Mouse (Mus musculus) heart, embryonic 14.5 days (tissue): ENCODE data around the gene Zfp945. TPM values are rescaled to one million over a fixed set of nuclear protein-coding genes. Genes with fewer than 3 reads are reported as not detected.
"Not testable (repeated sequence)": the region's sequence is repeated elsewhere in the genome, so short reads cannot be mapped to it uniquely, and the experiment has no call there.

Experiments
- ATAC-seq: fragments of 200-750 bp; cut with Nextera tagmentation; 2 replicates; pipeline ENCODE4 v1.8.0; 2017; ENCODE audit warnings: low read depth, moderate TSS enrichment; ENCODE audit not compliant: insufficient number of reproducible peaks, insufficient read depth, low FRiP score
- H3K27ac ChIP-seq, 2 experiments: fragments of 200-500 bp in 1 of 2; fragments of 300-500 bp in 1 of 2; sonication (generic) in 1 of 2; replicated peaks in 1 of 2; 2 replicates each; pipeline ENCODE4 v1.5.1; 2012 to 2014; ENCODE audit warnings: low read depth in 2 of 2, low read length in 2 of 2, control low read depth in 1 of 2, mild to moderate bottlenecking in 1 of 2, mixed read lengths in 1 of 2; ENCODE audit not compliant: control insufficient read depth in 1 of 2, insufficient read depth in 1 of 2
- H3K27me3 ChIP-seq: fragments of 300-500 bp; sonication (generic); 2 replicates; pipeline ENCODE4 v1.6.1; 2014; ENCODE audit warnings: mild to moderate bottlenecking, low read length, control low read depth; ENCODE audit not compliant: control insufficient read depth, insufficient read depth
- H3K36me3 ChIP-seq: fragments of 300-500 bp; sonication (generic); 2 replicates; pipeline ENCODE4 v1.6.1; 2014; ENCODE audit warnings: mild to moderate bottlenecking, control low read depth, low read length, mixed read lengths; ENCODE audit not compliant: control insufficient read depth, insufficient read depth
- H3K4me1 ChIP-seq, 2 experiments: fragments of 200-500 bp in 1 of 2; fragments of 300-500 bp in 1 of 2; sonication (generic) in 1 of 2; 2 replicates each; pipeline ENCODE4 v1.6.1; 2012 to 2014; ENCODE audit warnings: low read length in 2 of 2, control low read depth in 1 of 2, mixed read lengths in 1 of 2; ENCODE audit not compliant: control insufficient read depth in 2 of 2, insufficient read depth in 2 of 2
- H3K4me2 ChIP-seq: fragments of 300-500 bp; sonication (generic); 2 replicates; pipeline ENCODE4 v1.6.1; 2014; ENCODE audit warnings: mild to moderate bottlenecking, low read length
- H3K4me3 ChIP-seq, 2 experiments: fragments of 200-500 bp in 1 of 2; fragments of 300-500 bp in 1 of 2; sonication (generic) in 1 of 2; 2 replicates each; pipeline ENCODE4 v1.5.1; 2012 to 2014; ENCODE audit warnings: low read length in 2 of 2, mild to moderate bottlenecking in 2 of 2, control low read depth in 1 of 2, low read depth in 1 of 2, moderate library complexity in 1 of 2; ENCODE audit not compliant: control insufficient read depth in 1 of 2, insufficient read depth in 1 of 2
- H3K9ac ChIP-seq: fragments of 300-500 bp; sonication (generic); 2 replicates; pipeline ENCODE4 v1.6.1; 2014; ENCODE audit warnings: mild to moderate bottlenecking, low read length
- H3K9me3 ChIP-seq: fragments of 300-500 bp; sonication (generic); 2 replicates; pipeline ENCODE4 v1.6.1; 2016; ENCODE audit warnings: low read length, control low read depth; ENCODE audit not compliant: control insufficient read depth
- WGBS: fragments of 180-500 bp; shearing (Covaris S2); extraction: QIAGEN DNeasy Blood & Tissue Kit; methylation state at CpG from one replicate; pipeline ENCODE4 v1.1.7; 2014; 5-methylcytosine and 5-hydroxymethylcytosine counted together
- polyA plus RNA-seq: library from polyadenylated mRNA; unstranded; fragments of >200 nt; fragmentation: Nextera tagmentation; extraction: Ambion mirVana; gene quantifications from 2 replicates; pipeline ENCODE4 v1.2.1, GENCODE M21; 2014

The Zfp945 gene
- polyA plus RNA-seq: 18.7 and 19.1 TPM in 2 replicates

GRCm38 (mm10) chr17:22866845-22867481 lies at the start of gene Zfp945:
Gene Zfp945 (minus strand): TSS chr17:22867134.
- under 1% methylated on average over 20 of the region's 20 CpGs for WGBS
- Histone ChIP-seq H3K9me3 (no peaks in the 10 kb centered on the region), H3K36me3 (peaks cover 25% of the 10 kb centered on the region), H3K4me2 (peak within 1 kb of the TSS; percentile 68), H3K27me3 (no peaks in the 10 kb centered on the region), H3K4me3 (peak within 1 kb of the TSS; percentile 85 to 96), H3K4me1 (peaks cover 0 to 13% of the 10 kb centered on the region in 2 experiments; a peak in 2 of 4 replicates), H3K9ac (peak within 1 kb of the TSS; percentile 89), H3K27ac (peak within 1 kb of the TSS; percentile 95)
- ATAC-seq: peak; percentile 92

GRCm38 (mm10) chr17:22888302-22888701 lies 21.4 kb upstream of the Zfp945 start:
- H3K4me2 ChIP-seq: no peak overlapping the region
- no peak overlapping the region for H3K27ac ChIP-seq
- H3K9me3 ChIP-seq: 0 out of 2 replicates have a peak, but pooled peaks cover 2% of the 10 kb centered on the region
- H3K36me3 ChIP-seq: no peaks in the 10 kb centered on the region
- no peaks in the 10 kb centered on the region for H3K27me3 ChIP-seq
- 80% methylated on average over 3 of the region's 3 CpGs for WGBS
- no peaks in the 10 kb centered on the region for H3K4me1 ChIP-seq
- no peak for ATAC-seq
- H3K4me3 ChIP-seq: no peak overlapping the region
- H3K9ac ChIP-seq: no peak overlapping the region

- Histone ChIP-seq H3K9me3 (no peaks in the 10 kb centered on the region), H3K9ac (no peak overlapping the region), H3K36me3 (no peaks in the 10 kb centered on the region), H3K27ac (no peak overlapping the region), H3K27me3 (no peaks in the 10 kb centered on the region), H3K4me1 (no peaks in the 10 kb centered on the region), H3K4me2 (no peak overlapping the region), H3K4me3 (no peak overlapping the region)
- ATAC-seq: no peak
- WGBS: 51% methylated on average over 10 of the region's 10 CpGs
Observed at GRCm38 (mm10) chr17:22884059-22884698, 17.2 kb upstream of the Zfp945 start.

GRCm38 (mm10) chr17:22877427-22878307 lies 10.7 kb upstream of the Zfp945 start:
- H3K27ac ChIP-seq: no peak overlapping the region
- H3K4me3 ChIP-seq: no peak overlapping the region
- H3K36me3 ChIP-seq: no peaks in the 10 kb centered on the region
- WGBS: 87% methylated on average over 10 of the region's 11 CpGs
- no peaks in the 10 kb centered on the region for H3K9me3 ChIP-seq
- no peaks in the 10 kb centered on the region for H3K27me3 ChIP-seq
- H3K4me2 ChIP-seq: no peak overlapping the region
- H3K9ac ChIP-seq: no peak overlapping the region
- H3K4me1 ChIP-seq: no peaks in the 10 kb centered on the region
- ATAC-seq: no peak

- H3K36me3 ChIP-seq: no peaks in the 10 kb centered on the region
- no peaks in the 10 kb centered on the region for H3K27me3 ChIP-seq
- no peak overlapping the region for H3K4me3 ChIP-seq
- no peak overlapping the region for H3K9ac ChIP-seq
- ATAC-seq: no peak; the same call in 1 of the 2 replicates
- no peak overlapping the region for H3K27ac ChIP-seq
- WGBS: 84% methylated on average over 20 of the region's 20 CpGs
- no peaks in the 10 kb centered on the region for H3K9me3 ChIP-seq
- no peaks in the 10 kb centered on the region for H3K4me1 ChIP-seq
- no peak overlapping the region for H3K4me2 ChIP-seq
Observed at GRCm38 (mm10) chr17:22876316-22876715, 9.4 kb upstream of the Zfp945 start.

- not testable (repeated sequence) for H3K27ac ChIP-seq, H3K9ac ChIP-seq, ATAC-seq, H3K36me3 ChIP-seq, H3K27me3 ChIP-seq, H3K4me1 ChIP-seq, H3K4me2 ChIP-seq, H3K9me3 ChIP-seq, H3K4me3 ChIP-seq
- 84% methylated on average over 4 of the region's 4 CpGs for WGBS
Observed at GRCm38 (mm10) chr17:22875549-22875948, 8.6 kb upstream of the Zfp945 start.

- WGBS: 1% methylated on average over 10 of the region's 10 CpGs
- Histone ChIP-seq H3K4me3 (peak overlapping the region; percentile 85 to 96), H3K9me3 (no peaks in the 10 kb centered on the region), H3K4me1 (peaks cover 0 to 13% of the 10 kb centered on the region in 2 experiments; a peak in 2 of 4 replicates), H3K4me2 (peak overlapping the region; percentile 68), H3K27ac (peak overlapping the region; percentile 95), H3K36me3 (peaks cover 29% of the 10 kb centered on the region), H3K27me3 (no peaks in the 10 kb centered on the region), H3K9ac (peak overlapping the region; percentile 89)
- ATAC-seq: peak; percentile 23; the same call in 1 of the 2 replicates
Observed at GRCm38 (mm10) chr17:22866421-22866844, 501 bp downstream of the Zfp945 start.
